In genomic region chr11:32908723-32909411, GRCm38 (mm10) we compare ENCODE assay signal across 13 mouse cellular contexts.
"Had no signal": no experiment of that assay in that cellular context is flagged by ENCODE, and none has a peak within 500 bp of the region (broad histone marks: within the 10 kb centered on the region; RNA-seq: fewer than 3 reads in every experiment).

No protein-coding gene starts in this region.

- H3K9me3 ChIP-seq: intestine, embryonic 15.5 days; kidney, embryonic 15.5 days; limb, embryonic 12.5 days; neural tube, embryonic 13.5 days had no signal

- DNase-seq: kidney, adult 18-20 months; kidney, postnatal 14 days; lung, adult 18-20 months; midbrain, embryonic 14.5 days; right cerebral cortex, adult 18-20 months; right cerebral cortex, postnatal 25 days; thymus, postnatal 14 days had no signal

- H3K4me3 ChIP-seq: intestine, embryonic 15.5 days; kidney, embryonic 15.5 days; left cerebral cortex, adult 2 months; limb, embryonic 12.5 days; neural tube, embryonic 13.5 days had no signal

- ATAC-seq: intestine, embryonic 15.5 days had no signal

- H3K4me2 ChIP-seq: intestine, embryonic 15.5 days; kidney, embryonic 15.5 days; limb, embryonic 12.5 days; neural tube, embryonic 13.5 days had no signal

- H3K36me3 ChIP-seq: intestine, embryonic 15.5 days; kidney, embryonic 15.5 days; limb, embryonic 12.5 days; neural tube, embryonic 13.5 days had no signal

- H3K27me3 ChIP-seq: intestine, embryonic 15.5 days; kidney, embryonic 15.5 days; neural tube, embryonic 13.5 days had no signal

- H3K27ac ChIP-seq: intestine, embryonic 15.5 days; left cerebral cortex, adult 2 months; liver, embryonic 14.5 days; neural tube, embryonic 13.5 days had no signal

- H3K9ac ChIP-seq: intestine, embryonic 15.5 days; kidney, embryonic 15.5 days; limb, embryonic 12.5 days; liver, embryonic 14.5 days; neural tube, embryonic 13.5 days had no signal
